Mouse (Mus musculus) right cerebral cortex, adult 2 months (tissue): Measurements from ENCODE around the gene Tbc1d9.

Experiments used
- DNase-seq, 2 experiments: peaks; one replicate each; pipeline ENCODE4 v3.0.0; 2021 to 2022; ENCODE audit warnings: low spot score in 2 of 2

Gene Tbc1d9

DNA sequence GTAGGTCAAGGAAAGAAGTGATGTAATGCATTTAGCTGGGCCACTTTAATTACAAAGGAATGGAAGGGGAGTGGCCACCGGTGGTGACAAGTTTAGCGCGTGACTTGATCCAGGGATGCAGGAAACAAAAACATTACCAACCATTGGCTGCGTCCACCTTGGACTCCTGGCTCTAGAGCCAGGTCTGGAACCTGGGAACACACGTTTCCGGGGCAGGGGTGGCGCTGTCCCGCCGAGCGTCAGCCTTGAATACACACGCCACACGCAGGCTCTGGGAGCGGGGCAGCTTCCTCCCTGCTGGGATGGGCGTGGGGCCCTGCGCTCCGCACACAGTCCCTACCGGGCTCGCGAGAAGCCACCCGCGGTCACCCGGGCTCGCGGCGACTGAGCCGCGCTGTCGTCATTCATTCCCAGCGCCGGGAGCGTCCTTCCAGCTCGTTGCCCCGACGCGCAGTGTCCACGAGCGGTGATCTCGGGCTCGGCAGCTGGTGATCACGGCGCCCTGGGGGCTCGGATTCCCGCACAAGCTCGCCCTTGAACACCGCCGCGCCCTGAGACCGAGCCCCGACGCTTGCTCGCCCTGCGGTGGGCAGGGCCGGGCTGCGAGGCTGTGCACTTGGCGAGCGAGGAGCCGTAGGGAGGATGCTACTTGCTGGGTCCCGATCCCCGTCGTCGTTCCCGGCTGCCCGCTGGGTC, at the start of gene Tbc1d9:
Tbc1d9 (plus strand) TSS at position 118 of the 696 bp plus-strand sequence.
- DNase-seq: peak; percentile 68 to 74

DNA sequence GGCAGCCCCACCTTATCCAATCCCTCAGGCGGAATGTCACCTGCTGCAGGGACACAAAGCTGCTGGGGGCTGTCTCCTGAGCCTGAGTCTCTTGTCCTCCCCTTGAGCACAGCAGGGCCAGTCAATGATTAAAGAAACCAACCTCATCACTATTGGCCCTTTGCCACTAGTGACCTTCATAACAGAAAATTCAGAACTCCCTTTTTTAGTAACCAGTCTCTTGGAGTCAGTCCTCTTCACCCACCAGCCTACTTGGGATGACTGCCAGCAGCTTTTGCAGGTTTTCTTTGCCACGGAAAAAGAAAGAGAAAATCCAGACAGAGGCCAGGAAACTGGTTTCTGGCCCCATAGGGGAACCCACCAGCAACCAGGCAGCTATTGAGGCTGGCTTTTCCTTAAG, 30.1 kb upstream of the Tbc1d9 start:
- no peak for DNase-seq

GRCm38 (mm10) chr8:83140068-83140467, 25.1 kb upstream of the Tbc1d9 start:
- DNase-seq: no peak

GRCm38 (mm10) chr8:83140701-83141111, 24.4 kb upstream of the Tbc1d9 start:
- no peak for DNase-seq

- DNase-seq: no peak
Observed at GRCm38 (mm10) chr8:83141358-83141757, 23.8 kb upstream of the Tbc1d9 start.

DNA sequence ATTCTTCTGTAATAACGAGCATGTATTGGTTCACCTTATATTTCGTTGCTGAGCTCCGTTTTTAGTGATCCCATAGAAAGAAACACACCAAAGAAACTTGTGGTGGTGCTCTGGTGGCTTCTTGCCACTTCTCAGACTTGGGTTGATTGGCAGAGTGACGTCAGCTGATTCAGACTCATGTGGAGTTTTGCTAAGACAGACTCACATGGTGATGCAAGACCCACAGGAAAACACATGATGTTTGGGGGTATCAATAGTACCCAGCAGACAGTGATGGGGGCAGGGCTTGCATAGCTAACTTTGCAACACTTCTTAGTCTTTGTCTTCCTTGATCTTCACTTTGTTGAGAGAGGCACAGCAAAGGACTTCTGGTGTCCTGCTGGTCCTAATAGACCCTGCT, 20.6 kb upstream of the Tbc1d9 start:
- no peak for DNase-seq

GRCm38 (mm10) chr8:83145421-83145820, 19.7 kb upstream of the Tbc1d9 start:
- DNase-seq: no peak

- DNase-seq: no peak
Observed at GRCm38 (mm10) chr8:83149124-83149523, 16.0 kb upstream of the Tbc1d9 start.

- no peak for DNase-seq
Observed at GRCm38 (mm10) chr8:83152055-83152454, 13.1 kb upstream of the Tbc1d9 start.

DNA sequence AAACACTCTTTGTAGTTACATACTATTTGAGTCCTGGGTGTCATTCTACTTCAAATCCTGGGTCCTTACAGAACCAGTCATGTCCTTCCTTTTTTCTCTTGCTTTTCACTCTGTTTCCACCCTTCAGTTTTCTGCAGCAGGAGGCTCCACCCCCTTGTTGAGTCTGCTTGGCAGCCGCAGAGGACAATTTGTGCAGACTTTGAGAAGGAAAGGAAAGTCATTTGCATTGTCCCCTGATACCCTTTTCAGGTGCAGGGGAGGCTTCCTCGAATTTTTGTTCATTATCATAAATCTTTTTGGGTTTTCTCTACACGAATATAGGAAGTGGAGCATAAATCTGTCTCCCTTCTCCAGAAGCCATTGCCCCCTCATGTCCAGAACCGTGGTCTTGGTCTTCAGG, 12.7 kb upstream of the Tbc1d9 start:
- DNase-seq: no peak

- no peak for DNase-seq
Observed at GRCm38 (mm10) chr8:83155110-83155509, 10.0 kb upstream of the Tbc1d9 start.

GRCm38 (mm10) chr8:83158971-83159370, 6.2 kb upstream of the Tbc1d9 start:
- no peak for DNase-seq

DNA sequence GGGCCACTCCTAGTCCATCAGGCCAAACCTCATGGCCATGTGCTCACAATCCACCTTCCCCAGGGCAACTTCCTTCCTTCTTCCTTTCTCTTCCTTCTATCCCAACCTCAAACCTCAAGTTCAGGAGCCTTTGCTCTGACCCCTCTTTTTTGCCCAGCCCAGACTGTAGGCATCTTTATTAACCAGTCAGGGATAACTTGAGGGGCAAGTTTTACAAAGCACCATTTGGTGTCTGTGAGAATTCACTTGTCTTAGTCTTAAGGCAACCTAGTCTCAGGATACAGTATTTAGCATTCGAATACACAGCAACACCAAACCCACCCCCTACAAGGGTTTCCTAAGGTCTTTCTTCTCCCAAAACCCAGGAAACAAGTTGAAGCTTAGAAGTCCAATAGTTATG, 5.5 kb upstream of the Tbc1d9 start:
- DNase-seq: no peak

- DNase-seq: no peak
Observed at GRCm38 (mm10) chr8:83160613-83161012, 4.5 kb upstream of the Tbc1d9 start.

GRCm38 (mm10) chr8:83165931-83166867, 1.0 kb downstream of the Tbc1d9 start, which contains the start of gene Gm10645:
Gene Gm10645, minus strand, starts transcription at chr8:83166170.
- DNase-seq: peak; percentile 53 to 56

- no peak for DNase-seq
Observed at GRCm38 (mm10) chr8:83167932-83168331, 2.8 kb downstream of the Tbc1d9 start.

DNA sequence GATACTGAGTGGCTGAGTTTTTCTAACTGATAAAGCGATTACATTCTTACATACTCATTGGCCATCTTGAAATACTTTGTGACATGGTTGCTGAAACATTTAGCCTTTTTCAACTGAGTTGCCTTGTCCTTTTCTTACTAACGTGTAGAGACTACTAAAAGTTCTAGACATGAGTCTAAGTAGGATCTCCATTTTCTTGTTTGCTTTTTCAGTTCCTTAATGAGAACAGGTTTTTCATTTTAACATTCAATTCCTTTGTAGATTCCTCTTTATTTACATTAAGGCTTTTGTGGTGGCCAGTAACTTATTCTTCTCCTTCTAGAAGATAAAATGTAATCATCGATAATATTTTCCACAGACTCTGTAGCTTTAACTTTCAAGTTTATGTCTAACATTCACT, 4.0 kb downstream of the Tbc1d9 start:
- no peak for DNase-seq

- no peak for DNase-seq
Observed at GRCm38 (mm10) chr8:83169709-83170108, 4.6 kb downstream of the Tbc1d9 start.

DNA sequence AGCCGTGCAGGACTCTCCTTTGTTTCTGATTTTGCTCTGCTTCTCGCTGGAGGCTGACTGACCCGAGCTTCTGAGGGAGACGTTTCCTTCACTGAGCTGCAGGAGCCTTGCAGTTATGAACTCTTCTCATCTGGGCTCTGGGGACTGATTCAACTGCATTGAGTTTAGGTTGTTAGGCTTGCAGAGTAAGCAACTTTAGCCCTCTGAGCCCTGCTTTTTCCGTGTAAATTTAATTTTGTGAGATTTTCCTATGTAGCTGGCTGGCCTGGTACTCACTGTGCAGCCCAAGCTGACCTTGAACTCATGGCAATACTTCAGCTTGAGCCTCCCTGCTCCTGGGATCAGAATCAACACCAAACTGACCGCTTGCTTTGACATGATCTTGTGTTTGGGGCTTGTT, 5.7 kb downstream of the Tbc1d9 start:
- DNase-seq: no peak

GRCm38 (mm10) chr8:83175680-83176079, 10.5 kb downstream of the Tbc1d9 start:
- no peak for DNase-seq

GRCm38 (mm10) chr8:83176785-83177184, 11.6 kb downstream of the Tbc1d9 start:
- DNase-seq: no peak

DNA sequence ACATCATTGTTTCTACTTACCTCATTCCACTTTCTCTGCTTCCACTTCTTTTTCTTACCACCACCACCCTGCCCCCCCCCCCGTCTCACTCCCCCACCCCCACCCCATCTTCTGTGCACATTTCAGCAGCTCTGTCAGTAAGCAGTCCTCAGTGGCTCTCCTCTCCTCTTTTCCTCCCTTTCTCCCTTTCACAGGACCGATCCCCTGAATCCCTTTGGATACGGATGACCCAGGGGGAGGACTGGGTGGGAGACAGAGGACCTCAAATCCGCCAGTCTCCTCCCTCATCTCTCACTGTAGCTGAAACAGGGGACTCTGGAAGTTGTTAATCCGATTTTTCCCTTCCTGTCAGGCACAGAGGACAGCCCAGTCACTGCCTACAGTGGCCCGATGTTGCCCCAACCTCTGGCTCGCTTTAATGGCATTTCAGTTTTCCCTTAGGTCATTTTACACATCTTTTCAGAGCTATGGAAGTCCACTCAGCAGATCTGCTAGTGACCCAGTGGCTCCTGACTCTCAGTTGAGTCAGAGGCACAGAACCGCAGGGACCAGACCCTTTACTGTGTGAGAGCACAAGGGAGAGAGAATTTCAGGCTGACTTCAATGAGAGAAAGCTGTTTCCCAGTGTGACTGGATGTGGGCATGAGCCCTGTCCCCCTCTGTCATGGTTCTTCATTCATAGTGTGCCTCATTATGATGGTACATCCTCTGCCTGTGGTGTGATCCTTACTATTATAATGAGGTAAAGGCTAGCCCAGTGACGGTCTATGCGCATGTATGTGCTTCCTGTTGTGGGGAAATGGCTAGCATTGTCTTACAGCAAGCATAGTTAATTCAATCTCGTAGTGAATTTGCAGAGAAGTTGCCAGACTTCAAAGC, 12.4 kb downstream of the Tbc1d9 start:
- no peak for DNase-seq
